Mouse (Mus musculus): ENCODE results near the gene Pgp.
A peak's percentile ranks its signal among the peaks of the same experiment; 100 is the strongest.
"Not testable (repeated sequence)": the region's sequence is repeated elsewhere in the genome, so short reads cannot be mapped to it uniquely, and the experiment has no call there.

Pgp gene

DNA sequence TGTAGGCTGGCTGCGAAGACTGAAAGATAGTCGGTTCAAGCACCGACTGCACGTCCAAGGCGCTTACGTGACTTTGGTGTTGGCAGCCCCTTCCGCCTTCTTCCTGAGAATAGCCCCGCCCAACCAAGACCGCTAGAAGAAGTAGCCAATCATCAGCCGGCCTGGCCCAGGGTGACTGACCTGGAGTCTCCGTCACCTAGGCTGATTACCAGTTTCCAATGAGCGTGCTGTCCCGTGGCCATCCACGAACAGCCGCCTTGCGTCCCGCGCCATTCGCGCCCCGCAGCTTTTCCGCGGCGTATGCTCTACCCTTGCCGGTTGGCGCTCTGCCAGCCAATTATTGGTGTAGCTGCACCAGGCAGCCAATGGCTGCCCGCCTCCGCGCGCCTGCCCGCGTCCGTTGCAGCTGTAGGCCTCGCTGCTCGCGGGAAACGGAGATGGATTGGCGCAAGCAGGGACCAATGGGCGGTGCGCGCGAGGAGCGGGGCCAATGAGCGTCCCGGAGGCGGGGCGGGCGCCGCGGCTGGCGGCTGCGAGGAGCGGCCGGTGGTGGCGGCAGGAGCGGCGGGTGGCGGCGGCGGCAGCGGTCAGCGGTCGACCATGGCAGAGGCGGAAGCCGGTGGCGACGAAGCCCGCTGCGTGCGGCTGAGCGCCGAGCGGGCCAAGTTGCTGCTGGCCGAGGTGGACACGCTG lies at the start of gene Pgp, which contains the start of gene E4f1:
TSS of gene Pgp (plus strand) at position 483 of the 693 bp plus-strand sequence.
TSS of gene E4f1 (minus strand) at position 404 of the 693 bp plus-strand sequence.
- ATAC-seq (ENCODE audit: low TSS enrichment) = peak; percentile 90

DNA sequence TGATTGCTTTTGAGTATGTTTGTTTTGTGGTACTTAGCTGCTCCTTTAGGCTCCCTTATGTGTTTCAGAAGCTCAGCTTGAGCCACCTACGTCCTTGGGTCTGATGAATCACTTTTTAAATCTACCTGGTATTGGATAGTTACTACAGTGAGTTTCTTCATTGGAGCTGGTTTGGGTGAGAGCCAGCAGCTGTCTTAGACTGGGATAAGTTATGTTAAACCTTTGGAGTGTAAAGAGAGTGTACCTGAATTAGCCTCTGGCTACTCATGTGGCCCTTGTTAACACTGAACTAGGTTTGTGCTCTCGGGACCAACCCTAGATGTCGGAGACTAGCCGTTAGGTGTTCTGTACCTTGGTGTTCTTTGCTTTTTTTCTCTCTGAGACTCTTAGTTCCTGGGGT lies 47.1 kb upstream of the Pgp start:
- no peak for ATAC-seq (ENCODE audit: low TSS enrichment)

DNA sequence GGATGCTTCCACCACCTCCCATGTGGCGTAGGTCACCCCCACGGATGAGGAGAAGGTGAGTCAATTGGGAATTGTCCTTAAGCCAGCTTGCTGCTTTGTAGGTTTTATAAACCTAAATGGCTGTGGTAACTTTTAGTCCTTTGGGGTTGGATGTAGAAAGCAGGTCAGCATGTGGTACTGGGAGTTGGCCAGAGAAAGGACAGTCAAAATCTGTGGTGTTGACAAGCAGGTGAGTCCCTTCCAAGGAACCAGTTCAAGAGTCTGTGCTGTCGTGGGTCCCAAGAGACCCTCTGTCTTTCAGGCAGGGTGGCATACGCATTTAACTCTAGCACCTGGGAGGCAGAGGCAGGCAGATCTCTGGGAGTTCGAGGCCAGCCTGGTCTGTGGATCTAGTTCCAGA lies 45.7 kb upstream of the Pgp start:
- no peak for ATAC-seq (ENCODE audit: low TSS enrichment)

DNA sequence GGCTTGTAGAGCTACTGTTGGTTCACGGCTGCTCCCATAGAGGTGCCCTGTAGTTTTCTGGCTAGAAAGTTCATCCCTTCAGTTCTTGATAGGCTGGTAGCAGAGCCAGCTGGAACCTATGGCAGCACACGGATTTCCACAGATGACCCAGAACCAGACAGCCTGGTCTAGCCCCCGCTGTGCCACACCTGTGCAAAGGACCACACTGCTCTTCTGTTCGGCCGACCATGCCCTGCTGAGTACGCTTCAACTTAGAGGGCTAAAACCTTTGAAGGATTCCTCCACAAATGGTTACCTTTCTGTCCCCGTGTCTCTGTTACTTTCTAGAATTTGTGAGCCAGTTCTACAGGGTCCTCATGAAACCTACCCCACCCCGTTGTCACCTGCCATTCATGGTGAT lies 44.9 kb upstream of the Pgp start:
- ATAC-seq (ENCODE audit: low TSS enrichment) = not testable (repeated sequence)

DNA sequence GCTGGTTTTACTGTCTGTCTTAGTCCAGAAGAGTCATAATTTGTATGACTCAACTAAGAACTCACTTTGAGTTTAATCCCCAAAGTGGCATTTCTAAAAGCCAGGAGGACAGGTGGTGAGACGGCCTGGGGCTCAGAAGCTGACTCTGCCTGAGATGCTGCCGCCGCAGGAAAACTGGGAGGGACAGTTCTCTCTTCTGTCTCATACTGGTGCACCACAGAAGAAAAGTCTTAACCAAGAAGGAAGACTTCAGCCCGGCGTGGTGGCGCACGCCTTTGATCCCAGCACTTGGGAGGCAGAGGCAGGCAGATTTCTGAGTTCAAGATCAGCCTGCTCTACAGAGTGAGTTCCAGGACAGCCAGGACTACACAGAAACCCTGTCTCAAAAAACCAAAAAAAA lies 44.3 kb upstream of the Pgp start:
- ATAC-seq (ENCODE audit: low TSS enrichment) = no peak

DNA sequence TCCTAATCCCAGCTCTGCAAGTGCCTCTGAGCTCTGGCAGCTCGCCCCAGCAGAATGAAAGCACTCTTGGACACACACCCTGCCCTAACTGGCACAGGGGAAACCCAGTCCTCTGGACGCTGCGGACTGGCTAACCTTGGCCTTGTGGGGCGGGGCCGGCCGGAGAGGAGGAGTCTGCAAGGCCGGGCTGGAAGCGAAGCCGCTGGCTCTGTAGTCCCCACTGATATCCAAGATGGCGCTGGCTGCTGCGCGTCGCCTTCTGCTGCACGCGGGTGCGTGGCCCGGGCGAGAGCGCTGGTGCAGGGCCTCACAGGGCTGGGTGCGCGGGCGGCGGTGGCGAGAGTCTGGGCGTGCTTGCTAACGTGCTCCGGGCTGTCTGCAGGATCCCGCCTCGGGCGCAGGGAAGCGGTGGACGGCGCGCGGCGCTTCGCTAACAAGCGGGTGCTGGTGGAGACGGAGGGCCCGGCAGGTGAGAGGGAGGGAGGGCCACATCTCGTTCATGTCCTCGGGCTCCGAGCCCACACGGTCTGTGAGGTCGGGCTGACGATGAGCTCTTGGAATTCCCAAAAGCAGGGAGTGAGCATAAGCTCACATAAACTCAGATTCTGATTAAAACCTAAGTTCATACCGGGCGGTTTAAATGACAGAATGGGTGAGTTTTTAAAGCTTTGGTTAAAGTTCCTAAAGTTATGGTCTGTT lies 43.6 kb upstream of the Pgp start, which contains the start of gene Eci1:
TSS of gene Eci1 (plus strand) at position 171 of the 699 bp plus-strand sequence.
- ATAC-seq (ENCODE audit: low TSS enrichment) = peak; percentile 93

DNA sequence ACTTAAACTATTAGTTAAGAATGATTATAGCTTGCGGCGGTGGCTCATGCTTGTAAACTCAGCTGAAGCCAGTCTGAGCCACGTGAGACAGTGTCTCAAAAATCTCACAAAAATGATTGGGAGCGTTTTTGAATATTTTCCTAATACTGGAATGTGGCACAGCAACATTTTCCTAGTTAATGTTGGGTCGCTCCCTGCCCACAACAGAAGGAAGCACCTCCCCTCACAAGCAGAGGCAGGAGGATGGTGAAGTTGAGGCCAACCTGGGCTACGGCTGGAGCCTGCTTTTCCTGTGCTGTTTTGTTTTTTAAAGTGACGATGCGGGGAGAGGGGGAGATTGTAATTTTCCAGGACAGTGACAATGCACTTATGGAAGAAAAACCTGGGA lies 43.0 kb upstream of the Pgp start:
- no peak for ATAC-seq (ENCODE audit: low TSS enrichment)

DNA sequence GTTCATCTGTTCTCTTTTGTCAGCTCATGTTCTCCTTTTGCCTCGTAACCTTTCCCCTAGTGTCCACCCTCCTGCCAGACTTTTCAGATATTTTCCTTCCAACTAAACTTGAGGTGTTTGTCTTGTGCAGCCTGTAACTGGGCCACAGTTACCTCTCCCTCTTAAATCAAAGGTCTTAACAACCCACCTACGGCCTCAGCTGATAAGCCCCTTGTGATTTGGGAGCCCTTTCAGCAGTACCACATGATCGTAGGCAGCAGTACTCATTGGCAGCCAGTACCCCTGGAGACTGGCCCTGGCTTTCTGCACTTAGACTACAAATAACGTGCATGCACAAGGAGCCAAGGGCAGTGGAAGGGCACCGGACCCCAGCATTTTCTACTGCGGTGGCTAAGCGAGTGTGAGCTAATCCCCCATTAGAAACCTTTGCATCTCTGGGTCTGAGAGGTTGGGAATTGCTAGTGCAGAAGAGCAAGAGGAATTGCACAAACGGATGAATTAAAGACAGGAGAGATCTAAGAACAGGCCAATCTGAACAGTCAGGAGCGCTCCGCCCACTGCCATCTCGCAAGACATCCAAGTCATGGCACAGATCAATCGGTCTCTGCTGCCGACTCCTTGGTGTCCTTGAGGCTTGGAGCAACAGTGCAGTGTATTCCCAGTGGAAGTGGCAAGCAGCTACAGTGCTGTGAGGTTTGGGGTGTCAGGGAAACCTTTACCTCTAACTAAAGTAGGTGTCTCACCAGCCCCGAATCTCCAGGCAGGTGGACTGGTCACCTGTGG lies 40.8 kb upstream of the Pgp start:
- ATAC-seq (ENCODE audit: low TSS enrichment) = no peak

DNA sequence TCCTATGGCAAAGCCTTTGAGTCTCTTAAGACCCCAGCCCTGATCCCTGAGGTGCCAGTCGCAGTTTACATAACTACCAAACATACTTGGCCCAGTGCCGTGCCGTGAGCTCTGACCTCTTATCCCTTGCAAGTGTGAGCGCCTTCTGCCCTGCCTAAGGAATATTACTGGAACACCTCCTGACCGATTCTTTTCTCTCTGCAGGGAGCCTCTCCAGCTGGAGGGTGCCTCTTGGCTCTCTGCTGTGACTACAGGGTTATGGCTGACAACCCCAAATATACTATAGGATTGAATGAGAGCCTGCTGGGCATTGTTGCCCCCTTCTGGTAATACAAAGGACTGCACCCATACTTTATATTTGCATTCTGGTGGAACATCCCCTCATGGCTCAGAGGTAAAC lies 33.2 kb upstream of the Pgp start:
- peak; percentile 55; the same call in 1 of the 2 replicates for ATAC-seq (ENCODE audit: low TSS enrichment)

DNA sequence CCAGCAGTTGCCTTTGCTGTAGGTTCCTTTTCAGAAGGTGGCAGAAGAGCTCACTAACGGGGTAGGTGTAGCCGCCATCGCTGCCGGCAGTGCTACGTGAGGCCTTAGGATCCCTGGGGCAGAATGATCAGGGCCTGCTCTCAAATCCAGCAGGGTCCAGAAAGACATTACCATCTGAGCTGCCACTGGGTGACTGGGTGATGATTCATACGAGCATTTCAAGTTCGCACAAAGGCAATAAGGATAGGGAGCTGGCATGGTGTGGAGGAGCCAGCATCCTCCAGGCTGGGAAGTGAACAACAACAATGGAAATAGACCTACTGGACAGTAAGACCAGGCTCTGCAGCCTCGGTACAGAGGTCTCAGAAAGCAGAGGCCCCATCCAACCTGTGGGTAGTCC lies 29.8 kb upstream of the Pgp start:
- no peak for ATAC-seq (ENCODE audit: low TSS enrichment)

DNA sequence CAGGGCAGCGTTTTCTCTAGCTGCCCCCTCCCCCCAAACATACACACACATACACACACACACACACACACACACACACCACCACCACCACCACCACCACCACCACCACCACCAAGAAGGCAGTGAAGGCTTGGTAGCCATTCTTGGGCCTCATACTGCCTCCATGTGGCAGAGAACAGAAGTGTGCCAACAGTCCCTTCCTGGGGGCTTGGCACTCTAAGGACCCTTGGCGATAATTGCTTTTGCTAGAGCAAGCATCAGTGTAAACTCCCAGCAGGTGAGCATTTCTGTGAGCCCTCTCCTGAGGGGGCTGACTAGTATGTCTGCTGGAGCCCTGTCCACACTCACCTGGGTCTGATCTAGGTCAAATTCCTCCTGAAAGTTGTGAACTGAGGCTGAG lies 29.0 kb upstream of the Pgp start:
- ATAC-seq (ENCODE audit: low TSS enrichment) = no peak

DNA sequence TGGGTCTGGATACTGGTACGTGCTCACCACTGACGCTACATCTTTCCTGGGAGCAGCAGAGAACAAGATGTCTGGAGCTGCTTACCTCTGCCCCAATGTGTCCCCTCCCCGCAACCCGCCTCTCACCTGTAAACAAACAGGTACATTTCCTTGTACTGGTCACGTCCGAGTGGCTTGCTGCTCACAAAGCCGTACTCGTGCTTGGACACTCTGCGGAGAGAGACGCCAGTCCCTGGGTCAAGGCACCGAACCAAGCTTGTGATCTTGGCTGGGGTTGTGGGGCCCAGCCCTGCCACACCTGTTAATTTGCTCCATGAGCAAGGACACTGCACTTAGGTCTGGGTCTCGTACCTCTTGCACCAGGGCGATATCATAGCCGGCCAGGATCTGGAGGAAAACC lies 28.1 kb upstream of the Pgp start:
- no peak for ATAC-seq (ENCODE audit: low TSS enrichment)

DNA sequence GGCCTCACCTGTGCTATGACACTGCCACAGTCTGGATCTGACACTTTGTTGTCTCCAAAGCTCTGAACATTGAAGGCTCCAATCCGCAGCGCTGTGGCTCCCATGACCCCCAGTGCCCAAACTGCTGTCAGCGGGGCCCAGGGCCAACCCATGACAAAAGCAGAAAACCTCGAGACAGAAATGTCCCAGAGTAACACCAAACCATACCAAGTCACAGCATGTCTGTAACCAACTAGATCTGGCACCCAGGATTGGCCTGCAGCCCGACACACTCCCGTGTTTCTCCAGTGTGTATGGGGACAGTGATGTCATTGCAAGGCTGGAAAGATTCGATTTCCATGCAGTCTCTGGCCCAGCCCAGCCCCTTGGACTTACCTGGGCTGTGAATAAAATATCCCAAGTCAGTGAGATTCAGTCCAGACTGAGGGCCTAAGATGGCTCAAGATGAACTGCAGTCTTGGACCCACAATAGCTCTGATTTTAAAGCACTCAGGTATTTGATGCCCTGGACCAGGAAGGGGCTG lies 27.5 kb upstream of the Pgp start, which contains the start of gene Dnase1l2:
TSS of gene Dnase1l2 (minus strand) at position 474 of the 524 bp plus-strand sequence.
- no peak for ATAC-seq (ENCODE audit: low TSS enrichment)

DNA sequence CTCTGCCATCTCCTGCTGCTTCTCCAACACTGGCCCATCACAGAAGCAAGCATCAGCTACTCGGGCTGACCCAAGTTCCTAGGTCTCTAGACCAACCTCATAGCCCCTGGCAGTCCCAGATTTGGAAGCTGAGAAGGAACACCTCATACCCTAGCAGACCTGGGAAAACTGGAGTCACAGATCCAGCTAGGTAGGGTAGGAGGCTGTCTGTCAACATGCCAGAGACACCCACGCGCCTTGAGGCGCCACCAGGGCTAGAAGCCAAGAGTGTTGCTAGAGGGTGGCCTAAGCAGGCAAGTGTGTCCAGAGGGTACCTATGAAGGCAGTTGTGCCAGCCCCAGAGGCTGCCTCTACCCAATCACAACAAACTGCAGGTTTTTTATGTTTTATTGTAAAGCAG lies 26.8 kb upstream of the Pgp start:
- ATAC-seq (ENCODE audit: low TSS enrichment) = peak; percentile 44; the same call in 1 of the 2 replicates

DNA sequence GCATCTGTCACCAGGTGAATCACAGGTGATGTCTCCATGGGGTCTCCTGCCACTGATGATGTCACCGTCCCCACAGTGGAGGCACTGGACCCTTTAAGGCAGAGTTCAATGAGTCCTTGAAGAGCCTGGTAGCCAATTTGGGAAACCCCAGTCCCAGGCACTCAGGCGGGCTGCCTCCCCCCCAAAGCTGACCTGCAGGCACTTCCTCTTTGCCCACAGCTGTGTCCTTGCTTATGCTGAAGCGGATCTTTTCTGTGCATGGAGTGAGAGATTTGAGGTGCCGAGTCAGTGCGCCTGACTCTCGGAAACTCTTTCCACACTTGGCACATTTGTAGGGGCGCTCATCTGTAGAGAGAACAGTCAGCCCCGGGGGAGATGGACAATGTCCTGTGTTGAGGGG lies 23.6 kb upstream of the Pgp start:
- no peak for ATAC-seq (ENCODE audit: low TSS enrichment)

DNA sequence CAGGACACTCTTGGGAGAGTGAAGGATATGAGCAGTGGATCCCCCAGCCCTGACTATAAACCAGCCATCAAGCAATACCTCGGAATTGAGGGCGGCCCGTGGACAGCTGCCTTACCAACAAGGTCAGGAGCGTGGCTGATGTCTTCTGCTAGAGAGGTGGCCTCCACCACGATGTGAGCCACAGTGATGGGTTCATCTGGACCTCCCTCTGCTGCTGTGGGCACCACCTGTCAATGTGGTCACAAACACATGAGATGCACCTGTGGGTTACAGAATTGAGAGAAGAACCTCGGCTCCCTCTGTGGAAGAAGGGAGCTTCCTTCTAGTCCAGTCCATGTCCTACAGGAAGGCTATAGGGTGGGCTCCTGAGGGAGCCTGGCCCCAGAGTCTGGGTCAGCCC lies 20.7 kb upstream of the Pgp start:
- ATAC-seq (ENCODE audit: low TSS enrichment) = no peak

DNA sequence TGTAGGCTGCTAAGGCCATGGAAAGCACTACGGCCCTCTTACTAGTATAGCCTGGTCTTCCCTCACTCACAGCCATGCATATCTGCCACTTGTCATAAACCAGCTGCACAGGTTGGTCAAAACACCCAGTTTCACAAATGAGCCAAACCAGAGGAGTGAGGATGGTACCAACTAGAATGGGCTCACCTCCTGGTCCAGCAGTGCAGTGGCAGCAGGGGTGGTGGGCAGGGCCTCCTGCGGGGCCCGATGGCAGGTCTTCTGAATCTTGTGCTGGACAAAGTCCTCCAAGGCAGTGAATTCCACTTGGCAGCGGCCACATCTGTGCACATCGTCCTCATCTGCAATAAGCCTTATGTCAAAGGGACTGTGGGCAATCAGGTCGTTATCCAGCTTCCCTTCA lies 19.0 kb upstream of the Pgp start:
- ATAC-seq (ENCODE audit: low TSS enrichment) = no peak

DNA sequence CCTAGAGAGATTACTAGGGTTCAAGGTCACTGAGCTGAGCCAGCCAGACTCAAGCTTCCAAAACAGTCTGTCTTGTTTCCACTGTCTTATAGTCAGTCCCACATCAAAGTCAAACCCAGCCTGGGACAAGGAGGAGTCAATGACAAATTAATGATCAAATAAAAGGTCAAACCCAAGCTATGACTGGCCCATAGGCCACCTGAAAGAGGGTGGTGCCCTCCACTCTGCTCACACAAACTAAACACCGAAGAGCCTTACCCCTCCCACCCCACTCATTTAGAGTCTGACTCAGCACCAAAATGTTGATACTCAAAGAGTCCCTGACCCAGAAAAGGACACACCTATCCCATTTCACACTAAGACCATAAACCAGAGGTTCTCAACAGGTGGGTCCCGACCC lies 16.8 kb upstream of the Pgp start:
- no peak for ATAC-seq (ENCODE audit: low TSS enrichment)

DNA sequence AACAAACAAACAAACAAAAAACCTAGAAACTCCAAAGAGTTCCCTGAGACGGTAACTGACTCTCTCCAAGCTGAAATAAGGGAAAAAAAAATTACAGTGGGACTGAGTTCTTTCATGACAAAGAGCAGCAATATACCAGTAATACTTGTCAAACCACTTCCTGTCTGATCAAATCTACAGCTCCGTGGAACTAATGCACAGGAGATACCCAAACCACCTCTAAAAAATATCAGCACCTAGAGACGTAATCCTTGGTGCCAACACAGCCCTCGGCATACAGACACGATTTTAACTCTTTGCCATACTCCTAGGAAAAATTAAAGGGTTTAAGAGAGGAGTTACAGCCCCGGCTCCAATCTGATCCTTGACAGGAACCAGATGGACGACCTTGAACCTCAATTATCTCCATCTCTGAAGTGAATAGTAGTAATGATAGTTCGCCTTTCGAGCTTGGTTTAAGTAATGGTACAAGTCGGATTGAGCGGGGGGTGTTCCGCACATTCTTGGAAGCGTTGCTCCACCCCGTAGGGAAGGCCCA lies 15.9 kb upstream of the Pgp start:
- ATAC-seq (ENCODE audit: low TSS enrichment) = no peak

DNA sequence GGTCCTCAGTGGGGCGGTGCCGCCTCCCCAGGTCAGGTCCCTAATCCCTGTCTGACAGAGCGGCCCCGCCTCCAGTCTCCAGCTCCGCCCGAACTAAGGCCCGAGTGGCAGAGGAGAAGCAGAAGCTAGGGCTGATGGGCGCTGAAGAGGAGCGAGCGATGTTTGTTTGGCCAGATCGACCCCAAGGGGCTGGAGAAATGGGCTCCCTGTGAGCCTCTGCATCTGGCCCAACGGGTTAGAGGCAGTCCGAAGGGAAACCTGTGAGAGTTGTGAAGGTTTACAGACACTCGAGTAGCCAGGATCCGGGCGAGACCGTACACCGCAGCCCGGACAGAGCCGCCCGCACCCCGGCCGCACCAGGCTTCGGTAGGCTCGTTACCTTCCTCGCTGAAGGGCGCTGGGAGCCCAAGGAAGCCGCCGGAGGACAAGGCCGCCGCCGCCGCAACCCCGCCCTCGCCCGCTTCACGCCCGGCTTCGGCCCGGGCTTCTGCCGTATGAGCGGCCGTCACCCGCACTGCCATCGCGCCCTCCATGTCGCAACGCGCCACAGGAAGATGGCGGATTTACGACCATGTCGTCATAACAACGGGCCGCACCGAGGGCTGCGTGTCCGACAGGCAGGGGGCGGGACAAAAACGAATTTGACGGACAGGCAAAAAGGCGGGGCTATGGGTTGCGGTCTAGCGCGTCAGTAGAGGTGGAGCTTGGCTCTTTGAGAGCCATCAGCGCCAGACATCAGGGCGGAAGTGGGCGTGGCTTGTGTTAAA lies 15.3 kb upstream of the Pgp start:
- peak; percentile 96 for ATAC-seq (ENCODE audit: low TSS enrichment)

DNA sequence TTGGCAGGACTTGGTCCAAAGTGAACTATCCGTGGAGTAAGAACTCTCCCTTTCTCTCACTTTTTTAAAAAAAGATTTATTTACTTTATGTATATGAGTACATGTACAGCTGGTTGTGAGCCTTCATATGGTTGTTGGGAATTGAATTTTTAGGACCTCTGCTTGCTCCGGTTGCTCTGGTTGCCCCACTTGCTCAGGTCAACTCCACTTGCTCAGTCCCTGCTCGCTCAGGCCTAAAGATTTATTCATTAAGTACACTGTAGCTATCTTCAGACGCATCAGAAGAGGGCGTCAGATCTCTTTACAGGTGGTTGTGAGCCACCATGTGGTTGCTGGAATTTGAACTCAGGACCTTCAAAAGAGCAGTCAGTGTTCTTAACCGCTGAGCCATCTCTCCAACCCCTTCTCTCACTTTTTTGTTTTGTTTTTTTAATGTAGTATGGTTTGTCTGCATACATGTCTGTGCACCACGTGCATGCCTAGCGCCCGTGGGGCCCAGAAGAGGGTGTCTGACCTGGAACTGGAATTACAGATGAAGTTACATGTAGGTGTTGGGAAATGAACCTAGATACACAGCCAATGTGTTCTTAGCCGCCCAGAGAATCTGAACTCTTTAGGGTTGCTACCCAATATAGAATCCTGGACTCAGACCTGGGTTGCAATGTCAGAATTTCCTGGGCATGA lies 14.5 kb upstream of the Pgp start:
- ATAC-seq (ENCODE audit: low TSS enrichment) = not testable (repeated sequence)

All from frontal cortex, adult (tissue).